Mouse (Mus musculus) kidney, embryonic 14.5 days (tissue): ENCODE results near the gene Eps8l2. TPM values are rescaled to one million over a fixed set of nuclear protein-coding genes. Genes with fewer than 3 reads are reported as not detected.

Experiments
- ATAC-seq: fragments of 200-750 bp; cut with Nextera tagmentation; 2 replicates; pipeline ENCODE4 v1.8.0; 2017; ENCODE audit warnings: moderate number of reproducible peaks, mild to moderate bottlenecking, moderate TSS enrichment, moderate library complexity; ENCODE audit not compliant: low FRiP score, low TSS enrichment
- H3K27ac ChIP-seq: fragments of 300-500 bp; sonication (generic); 2 replicates; pipeline ENCODE4 v1.5.1; 2014; ENCODE audit warnings: low read depth, mild to moderate bottlenecking, low read length, moderate library complexity, mixed read lengths
- H3K27me3 ChIP-seq: fragments of 300-500 bp; sonication (generic); 2 replicates; pipeline ENCODE4 v1.6.1; 2014; ENCODE audit warnings: mild to moderate bottlenecking, low read length; ENCODE audit not compliant: control insufficient read depth, insufficient read depth
- H3K36me3 ChIP-seq: fragments of 300-500 bp; sonication (generic); 2 replicates; pipeline ENCODE4 v1.6.1; 2014; ENCODE audit warnings: low read length, mixed read lengths; ENCODE audit not compliant: control insufficient read depth, insufficient read depth
- H3K4me1 ChIP-seq: fragments of 300-500 bp; sonication (generic); 2 replicates; pipeline ENCODE4 v1.6.1; 2014; ENCODE audit warnings: low read length, mixed read lengths; ENCODE audit not compliant: control insufficient read depth, insufficient read depth
- H3K4me2 ChIP-seq: fragments of 300-500 bp; sonication (generic); replicated peaks from 2 replicates; pipeline ENCODE4 v1.6.1; 2014; ENCODE audit warnings: low read depth, mild to moderate bottlenecking, low read length
- H3K4me3 ChIP-seq: fragments of 300-500 bp; sonication (generic); 2 replicates; pipeline ENCODE4 v1.5.1; 2014; ENCODE audit warnings: mild to moderate bottlenecking, low read length
- H3K9ac ChIP-seq: fragments of 300-500 bp; sonication (generic); 2 replicates; pipeline ENCODE4 v1.6.1; 2014; ENCODE audit warnings: low read depth, mild to moderate bottlenecking, low read length, moderate library complexity
- H3K9me3 ChIP-seq: fragments of 300-500 bp; sonication (generic); 2 replicates; pipeline ENCODE4 v1.6.1; 2016; ENCODE audit warnings: low read length; ENCODE audit not compliant: control insufficient read depth
- WGBS: fragments of 180-500 bp; shearing (Covaris S2); extraction: QIAGEN DNeasy Blood & Tissue Kit; methylation state at CpG from one replicate; pipeline ENCODE4 v1.1.7; 2014; 5-methylcytosine and 5-hydroxymethylcytosine counted together
- polyA plus RNA-seq: library from polyadenylated mRNA; unstranded; fragments of >200 nt; fragmentation: Nextera tagmentation; extraction: Ambion mirVana; gene quantifications from 2 replicates; pipeline ENCODE4 v1.2.1, GENCODE M21; 2014

Gene Eps8l2
- polyA plus RNA-seq, 1 experiment from 2014 or later, result 18.0 TPM

DNA sequence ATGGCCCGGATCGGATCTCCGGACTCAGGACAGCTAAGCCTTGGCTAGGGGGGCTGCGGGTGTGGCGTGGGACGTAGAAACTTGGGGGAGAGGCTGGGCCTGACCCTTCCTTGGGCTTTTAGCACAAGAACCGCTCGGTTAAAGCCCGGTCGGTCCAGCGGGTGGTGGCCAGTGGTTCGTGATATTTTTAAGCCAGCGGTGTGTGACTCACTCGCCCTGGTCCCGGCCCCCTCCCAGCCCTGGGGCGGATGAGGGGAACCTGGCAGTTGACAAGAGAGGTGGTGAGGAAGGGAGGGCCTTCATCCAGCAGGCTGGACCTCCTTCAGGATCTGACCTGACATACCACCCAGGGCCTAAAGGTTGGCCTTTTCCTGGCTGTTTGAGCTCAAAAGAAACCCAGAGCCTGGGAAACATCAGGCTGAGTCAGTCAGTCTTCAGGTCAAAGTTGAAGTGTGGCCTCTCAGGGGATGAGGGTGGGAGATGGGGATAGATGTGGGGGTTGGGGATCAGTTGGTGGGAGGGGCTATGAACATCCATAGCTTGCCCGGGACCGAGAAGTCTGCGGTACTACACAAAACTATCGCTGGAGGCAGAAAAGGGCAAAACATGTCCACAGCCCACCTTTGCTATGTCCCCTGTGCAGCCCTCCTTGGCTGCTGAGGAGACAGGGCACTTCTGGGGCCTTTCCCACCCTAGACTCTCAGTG, 688 bp downstream of the Eps8l2 start:
- H3K9ac ChIP-seq, result peak overlapping the region; percentile 25; the same call in 1 of the 2 replicates
- H3K27ac ChIP-seq, result no peak overlapping the region
- H3K4me1 ChIP-seq, result peaks cover 21% of the 10 kb centered on the region
- no peaks in the 10 kb centered on the region; the same call in 1 of the 2 replicates for H3K27me3 ChIP-seq
- ATAC-seq, result peak; percentile 41
- 34% methylated on average over 20 of the region's 20 CpGs for WGBS
- H3K9me3 ChIP-seq, result no peaks in the 10 kb centered on the region
- H3K36me3 ChIP-seq, result peaks cover 1% of the 10 kb centered on the region; the same call in 1 of the 2 replicates
- peak overlapping the region; percentile 49 for H3K4me2 ChIP-seq
- peak overlapping the region; percentile 27 for H3K4me3 ChIP-seq

DNA sequence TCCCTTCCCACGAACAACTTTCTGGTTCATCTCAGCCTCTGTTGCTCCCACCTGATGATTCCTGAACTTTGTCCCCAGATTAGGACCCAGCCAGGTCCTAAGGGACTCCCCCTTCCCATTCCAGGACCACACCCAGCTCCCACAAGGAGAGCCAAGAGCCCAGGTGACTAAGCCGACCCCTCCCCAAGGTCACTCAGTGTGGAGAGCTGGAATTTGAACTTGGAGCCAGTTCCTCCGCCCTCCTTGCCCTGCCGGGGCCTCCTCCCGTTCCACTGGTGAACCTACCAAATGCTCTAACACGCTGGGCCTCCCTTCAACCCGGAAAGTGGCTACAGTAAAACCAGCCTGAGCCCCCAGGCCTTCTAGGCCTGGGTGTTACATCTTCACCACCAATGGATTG, 1.3 kb downstream of the Eps8l2 start:
- no peak overlapping the region for H3K9ac ChIP-seq
- H3K36me3 ChIP-seq, result no peaks in the 10 kb centered on the region; the same call in 1 of the 2 replicates
- H3K27ac ChIP-seq, result no peak overlapping the region; the same call in 1 of the 2 replicates
- ATAC-seq, result no peak
- H3K4me3 ChIP-seq, result 0 out of 2 replicates have a peak overlapping the region, but pooled peaks have one; percentile 9
- H3K4me2 ChIP-seq, result peak overlapping the region; percentile 26
- H3K9me3 ChIP-seq, result no peaks in the 10 kb centered on the region
- no peaks in the 10 kb centered on the region; the same call in 1 of the 2 replicates for H3K27me3 ChIP-seq
- peaks cover 21% of the 10 kb centered on the region for H3K4me1 ChIP-seq
- WGBS, result 70% methylated on average over 7 of the region's 7 CpGs

DNA sequence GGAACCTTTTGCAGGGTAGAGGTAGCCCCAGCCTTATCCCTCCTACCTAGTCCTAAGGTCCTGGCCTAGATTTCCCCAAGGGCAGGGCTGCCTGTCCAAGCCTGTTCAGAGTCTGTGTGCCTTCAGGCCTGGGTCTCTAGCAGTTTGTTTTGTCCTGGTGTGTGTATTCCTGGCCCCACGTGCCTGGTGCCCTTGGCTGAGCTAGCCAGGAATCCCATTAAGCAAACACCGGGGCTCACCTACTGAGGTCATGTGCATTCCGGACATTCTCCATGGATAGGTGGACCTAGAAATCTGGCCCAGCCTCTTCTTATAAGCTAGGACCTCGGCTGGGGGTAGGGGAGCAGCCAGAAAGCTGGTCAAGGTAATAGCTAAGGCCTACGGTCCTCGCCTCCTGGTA, 1.8 kb downstream of the Eps8l2 start:
- Histone ChIP-seq H3K9ac (no peak overlapping the region), H3K27ac (no peak overlapping the region), H3K4me3 (no peak overlapping the region), H3K4me1 (peaks cover 21% of the 10 kb centered on the region), H3K4me2 (no peak overlapping the region; the same call in 1 of the 2 replicates), H3K36me3 (no peaks in the 10 kb centered on the region; the same call in 1 of the 2 replicates), H3K9me3 (no peaks in the 10 kb centered on the region), H3K27me3 (no peaks in the 10 kb centered on the region; the same call in 1 of the 2 replicates)
- WGBS, result 76% methylated on average over 6 of the region's 6 CpGs
- ATAC-seq, result no peak; the same call in 1 of the 2 replicates

DNA sequence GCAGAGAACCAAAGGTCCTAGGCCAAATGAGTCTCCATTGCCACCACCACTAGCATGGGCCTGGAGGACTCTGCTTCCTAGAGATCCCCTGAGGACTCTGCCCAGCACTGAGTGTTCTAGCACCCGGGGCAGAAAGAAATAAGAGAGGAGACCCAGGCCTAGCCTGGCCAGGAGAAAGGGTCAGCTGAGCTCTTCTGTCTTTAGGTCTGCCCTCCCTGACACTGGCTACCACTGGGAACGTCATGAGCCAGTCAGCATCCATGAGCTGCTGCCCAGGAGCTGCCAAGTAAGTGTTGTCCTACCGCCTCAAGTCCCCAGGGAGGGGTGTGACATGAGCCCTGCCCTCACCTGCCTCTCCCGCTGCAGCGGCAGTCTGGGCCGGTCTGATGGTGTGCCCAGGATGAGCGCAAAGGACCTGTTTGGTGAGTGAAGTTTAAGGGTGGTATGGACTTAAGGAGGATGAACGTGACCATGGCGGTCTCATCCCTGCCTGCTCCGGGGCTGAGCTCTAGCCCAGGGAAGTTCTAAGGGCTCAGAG, 3.1 kb downstream of the Eps8l2 start:
- ATAC-seq, result no peak
- no peak overlapping the region for H3K9ac ChIP-seq
- no peaks in the 10 kb centered on the region; the same call in 1 of the 2 replicates for H3K27me3 ChIP-seq
- peaks cover 21% of the 10 kb centered on the region for H3K4me1 ChIP-seq
- no peaks in the 10 kb centered on the region for H3K9me3 ChIP-seq
- H3K4me2 ChIP-seq, result no peak overlapping the region
- no peaks in the 10 kb centered on the region for H3K36me3 ChIP-seq
- no peak overlapping the region for H3K27ac ChIP-seq
- WGBS, result 83% methylated on average over 10 of the region's 10 CpGs
- H3K4me3 ChIP-seq, result no peak overlapping the region

DNA sequence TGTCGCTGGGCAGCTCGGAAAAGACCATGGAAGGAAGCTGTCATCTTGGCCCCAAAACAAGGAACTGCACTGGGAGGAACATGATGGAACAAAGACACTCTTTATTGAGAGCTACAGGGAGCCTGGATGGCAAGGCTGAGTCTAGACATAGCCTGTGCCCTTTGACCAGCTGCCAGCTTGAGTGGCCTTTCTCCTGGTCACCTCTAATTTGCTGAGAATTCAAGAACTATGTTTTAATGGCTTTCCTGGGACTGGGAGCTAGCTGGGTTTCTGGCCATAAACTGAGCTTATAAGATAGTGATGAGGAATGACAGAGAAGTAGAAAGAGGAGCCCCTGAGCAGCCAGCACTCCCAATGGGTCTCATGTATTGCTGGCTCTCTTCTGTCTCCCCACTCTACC, 4.5 kb downstream of the Eps8l2 start:
- Histone ChIP-seq H3K4me3 (no peak overlapping the region), H3K27ac (no peak overlapping the region), H3K4me1 (peaks cover 15% of the 10 kb centered on the region), H3K4me2 (no peak overlapping the region), H3K27me3 (no peaks in the 10 kb centered on the region; the same call in 1 of the 2 replicates), H3K9ac (no peak overlapping the region), H3K9me3 (no peaks in the 10 kb centered on the region), H3K36me3 (no peaks in the 10 kb centered on the region)
- 56% methylated on average over 2 of the region's 2 CpGs for WGBS
- no peak for ATAC-seq

DNA sequence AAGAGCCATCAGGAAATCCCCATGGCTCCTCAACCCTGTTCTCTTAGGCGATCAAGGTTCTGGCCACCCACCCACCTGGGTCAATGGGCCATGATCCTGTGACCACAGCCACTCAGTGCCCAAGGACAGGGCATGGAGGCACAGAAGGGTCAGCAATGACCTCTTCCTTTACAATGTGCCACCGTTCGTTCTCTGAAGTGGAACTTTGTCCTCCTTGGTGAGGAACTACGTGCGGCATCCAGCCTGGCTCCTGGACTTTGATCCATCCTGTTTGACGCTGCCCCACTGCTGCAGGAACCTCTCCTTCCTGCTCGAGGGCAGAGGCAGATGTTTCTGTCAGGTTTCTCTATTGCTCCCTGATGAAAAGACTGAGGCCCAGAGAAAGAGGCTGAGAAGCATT, 5.0 kb downstream of the Eps8l2 start:
- Histone ChIP-seq H3K9ac (no peak overlapping the region), H3K27me3 (no peaks in the 10 kb centered on the region), H3K27ac (no peak overlapping the region), H3K9me3 (no peaks in the 10 kb centered on the region), H3K36me3 (no peaks in the 10 kb centered on the region), H3K4me1 (peaks cover 10% of the 10 kb centered on the region), H3K4me2 (no peak overlapping the region), H3K4me3 (no peak overlapping the region)
- 68% methylated on average over 7 of the region's 7 CpGs for WGBS
- no peak for ATAC-seq

DNA sequence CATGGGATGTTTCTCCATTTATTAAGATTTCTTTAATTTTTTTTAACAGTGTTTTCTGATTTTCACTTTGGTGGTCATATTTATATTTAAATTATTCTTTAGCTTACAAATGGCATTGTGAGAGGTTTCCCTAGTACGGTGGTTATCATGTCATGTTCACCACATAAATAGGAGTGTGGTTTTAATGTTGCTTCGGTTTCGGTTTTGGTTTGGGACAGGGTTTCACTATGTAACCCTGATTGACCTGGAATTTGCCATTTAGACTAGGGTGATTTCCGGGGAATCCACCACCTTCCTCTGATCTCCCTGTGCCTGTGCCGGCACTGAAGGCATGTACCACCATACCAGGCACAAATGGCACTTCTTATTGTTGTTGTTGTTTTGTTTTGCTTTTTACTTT, 6.1 kb downstream of the Eps8l2 start:
- ATAC-seq, result no peak
- Histone ChIP-seq H3K36me3 (no peaks in the 10 kb centered on the region), H3K4me3 (no peak overlapping the region), H3K4me2 (no peak overlapping the region), H3K27me3 (no peaks in the 10 kb centered on the region), H3K27ac (no peak overlapping the region), H3K9ac (no peak overlapping the region), H3K9me3 (no peaks in the 10 kb centered on the region), H3K4me1 (0 out of 2 replicates have a peak, but pooled peaks cover 7% of the 10 kb centered on the region)
- 91% methylated on average over 5 of the region's 5 CpGs for WGBS

DNA sequence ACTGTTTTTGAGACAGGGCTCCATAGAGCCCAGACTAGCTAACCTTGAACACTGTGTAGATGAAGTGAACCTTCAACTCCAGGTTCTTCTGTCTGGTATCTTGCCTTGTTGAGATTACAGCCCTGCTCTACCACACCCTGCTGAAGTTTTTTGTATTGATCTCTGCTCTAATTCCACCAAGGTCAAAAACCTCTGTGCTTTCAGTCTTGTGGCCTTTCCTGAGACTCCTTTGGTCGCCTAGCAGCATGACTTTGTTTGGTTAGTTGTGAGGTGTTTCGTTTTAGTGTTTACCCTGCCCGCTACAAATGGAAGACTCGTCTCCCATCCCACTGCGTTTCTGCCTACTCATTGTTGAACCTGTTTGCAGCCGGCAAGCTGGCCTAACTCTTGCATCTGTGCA, 12.4 kb downstream of the Eps8l2 start:
- 78% methylated on average over 6 of the region's 6 CpGs for WGBS
- H3K9me3 ChIP-seq, result no peaks in the 10 kb centered on the region
- no peak for ATAC-seq
- no peaks in the 10 kb centered on the region for H3K27me3 ChIP-seq
- H3K36me3 ChIP-seq, result no peaks in the 10 kb centered on the region
- no peaks in the 10 kb centered on the region for H3K4me1 ChIP-seq
- no peak overlapping the region for H3K4me3 ChIP-seq
- H3K27ac ChIP-seq, result no peak overlapping the region
- no peak overlapping the region for H3K4me2 ChIP-seq
- H3K9ac ChIP-seq, result no peak overlapping the region

DNA sequence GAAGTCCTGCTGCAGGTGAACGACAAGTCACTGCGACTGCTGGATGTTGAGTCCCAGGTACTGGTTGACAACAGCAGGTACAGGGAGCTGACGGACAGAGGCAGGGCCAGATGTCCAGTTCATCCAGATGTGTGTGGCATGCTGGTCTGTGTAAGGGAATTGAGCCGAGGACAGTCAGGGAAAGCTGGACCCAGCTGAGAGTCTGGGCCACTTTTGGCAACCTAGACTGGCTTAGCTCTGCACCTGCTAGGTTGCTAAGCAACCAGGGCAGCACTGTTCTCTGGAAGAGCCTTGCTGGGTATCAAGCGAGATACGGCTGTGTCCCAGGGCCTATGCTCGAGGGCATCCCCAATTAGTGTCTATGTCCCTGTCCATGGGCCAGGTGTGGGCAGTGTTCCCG, 16.4 kb downstream of the Eps8l2 start:
- no peak for ATAC-seq
- no peak overlapping the region for H3K9ac ChIP-seq
- H3K27ac ChIP-seq, result no peak overlapping the region
- no peak overlapping the region for H3K4me3 ChIP-seq
- H3K27me3 ChIP-seq, result no peaks in the 10 kb centered on the region
- WGBS, result 88% methylated on average over 8 of the region's 8 CpGs
- no peaks in the 10 kb centered on the region for H3K9me3 ChIP-seq
- H3K4me2 ChIP-seq, result no peak overlapping the region
- no peaks in the 10 kb centered on the region for H3K36me3 ChIP-seq
- no peaks in the 10 kb centered on the region for H3K4me1 ChIP-seq
